Mouse (Mus musculus) CH12.LX (cell line): ENCODE results near the gene Fam170b. TPM values are rescaled to one million over a fixed set of nuclear protein-coding genes. Genes with fewer than 3 reads are reported as not detected.

Experiments used
- DNase-seq: peaks from one replicate; pipeline ENCODE4 v3.0.0-alpha.2; 2013; ENCODE audit errors: extremely low read depth
- H3K27ac ChIP-seq: 2 replicates; pipeline ENCODE4 v1.5.1; 2012; ENCODE audit warnings: low read depth, mild to moderate bottlenecking, control low read depth, moderate library complexity; ENCODE audit not compliant: insufficient read depth
- H3K27me3 ChIP-seq: replicated peaks from 2 replicates; pipeline ENCODE3; 2012; ENCODE audit warnings: inconsistent platforms
- H3K36me3 ChIP-seq, 2 experiments: replicated peaks in 1 of 2; 2 replicates each; pipeline versions ENCODE3 to v1.6.1; 2012; ENCODE audit warnings: inconsistent platforms in 1 of 2, low read length in 1 of 2, mild to moderate bottlenecking in 1 of 2, mixed read lengths in 1 of 2, moderate library complexity in 1 of 2; ENCODE audit not compliant: control insufficient read depth in 1 of 2, insufficient read depth in 1 of 2
- H3K4me1 ChIP-seq, 2 experiments: 2 replicates each; pipeline ENCODE4 v1.6.1; 2012; ENCODE audit warnings: inconsistent platforms in 1 of 2, moderate library complexity in 1 of 2; ENCODE audit not compliant: insufficient read depth in 2 of 2, control insufficient read depth in 1 of 2
- H3K4me2 ChIP-seq: 2 replicates; pipeline ENCODE4 v1.6.1; 2012; ENCODE audit warnings: low read depth, mild to moderate bottlenecking, control low read depth; ENCODE audit not compliant: poor library complexity, insufficient read depth, severe bottlenecking
- H3K4me3 ChIP-seq, 3 experiments: fragments of 150-350 bp in 1 of 3; sonication (generic) in 1 of 3; replicated peaks in 1 of 3; 2 replicates each; pipeline versions ENCODE3 to v1.5.1; 2011 to 2012; ENCODE audit warnings: low read depth in 2 of 3, low read length in 2 of 3, mild to moderate bottlenecking in 2 of 3, moderate library complexity in 2 of 3, control low read depth in 1 of 3, improper control_type of control experiment in 1 of 3, inconsistent platforms in 1 of 3, mixed read lengths in 1 of 3; ENCODE audit not compliant: poor library complexity in 1 of 3
- H3K79me2 ChIP-seq: replicated peaks from 2 replicates; pipeline ENCODE4 v1.6.1; 2012; ENCODE audit warnings: mild to moderate bottlenecking, moderate library complexity; ENCODE audit not compliant: control insufficient read depth, poor library complexity, insufficient read depth, severe bottlenecking; ENCODE audit errors: extremely low read depth
- H3K9ac ChIP-seq: 2 replicates; pipeline ENCODE4 v1.6.1; 2012; ENCODE audit warnings: low read depth, mild to moderate bottlenecking, control low read depth, moderate library complexity; ENCODE audit not compliant: insufficient read depth
- H3K9me3 ChIP-seq: replicated peaks from 2 replicates; pipeline ENCODE3; 2012; ENCODE audit warnings: low read length, inconsistent platforms, mixed read lengths
- CHD2 ChIP-seq: IDR thresholded peaks from 2 replicates; pipeline ENCODE4 v1.6.1; 2011; ENCODE audit warnings: low read length, improper control_type of control experiment
- CTCF ChIP-seq, 2 experiments: IDR thresholded peaks in 1 of 2; conservative IDR thresholded peaks in 1 of 2; 2 replicates each; pipeline ENCODE4 v1.5.1; 2011 to 2012; ENCODE audit warnings: low read depth in 2 of 2, low read length in 2 of 2, improper control_type of control experiment in 1 of 2, inconsistent platforms in 1 of 2, mild to moderate bottlenecking in 1 of 2, moderate library complexity in 1 of 2
- ELF1 ChIP-seq: IDR thresholded peaks from 2 replicates; pipeline ENCODE4 v1.6.1; 2014; ENCODE audit warnings: low read depth, mild to moderate bottlenecking, inconsistent platforms, low read length, improper control_type of control experiment
- GABPA ChIP-seq: IDR thresholded peaks from 2 replicates; pipeline ENCODE4 v1.6.1; 2012; ENCODE audit warnings: low read depth, low read length, improper control_type of control experiment, inconsistent platforms; ENCODE audit not compliant: insufficient replicate concordance
- HCFC1 ChIP-seq: IDR thresholded peaks from 2 replicates; pipeline ENCODE4 v1.6.1; 2012; ENCODE audit warnings: low read depth, mild to moderate bottlenecking, inconsistent platforms, low read length, improper control_type of control experiment
- JUN ChIP-seq: IDR thresholded peaks from 2 replicates; pipeline ENCODE4 v1.6.1; 2011; ENCODE audit warnings: low read depth, mild to moderate bottlenecking, low read length, improper control_type of control experiment, moderate library complexity; ENCODE audit not compliant: insufficient read depth
- KAT2A ChIP-seq: IDR thresholded peaks from 2 replicates; pipeline ENCODE4 v1.6.1; 2012; ENCODE audit warnings: low read length, improper control_type of control experiment, inconsistent platforms; ENCODE audit not compliant: insufficient replicate concordance
- MAX ChIP-seq: IDR thresholded peaks from 2 replicates; pipeline ENCODE4 v1.6.1; 2011; ENCODE audit warnings: low read length, improper control_type of control experiment
- MEF2A ChIP-seq: IDR thresholded peaks from 2 replicates; pipeline ENCODE4 v1.6.1; 2014; ENCODE audit warnings: low read depth, mild to moderate bottlenecking, inconsistent platforms, low read length, improper control_type of control experiment, borderline replicate concordance
- NELFE ChIP-seq: IDR thresholded peaks from 2 replicates; pipeline ENCODE4 v1.6.1; 2011; ENCODE audit warnings: low read depth, low read length, improper control_type of control experiment
- PAX5 ChIP-seq: IDR thresholded peaks from 2 replicates; pipeline ENCODE4 v1.6.1; 2012; ENCODE audit warnings: low read length, inconsistent platforms, mixed read lengths
- POLR2A ChIP-seq: IDR thresholded peaks from 2 replicates; pipeline ENCODE4 v1.6.1; 2011; ENCODE audit warnings: low read depth, mild to moderate bottlenecking, improper control_type of control experiment, low read length
- SIN3A ChIP-seq: IDR thresholded peaks from 2 replicates; pipeline ENCODE4 v1.6.1; 2012; ENCODE audit warnings: low read length, improper control_type of control experiment, inconsistent platforms
- TBP ChIP-seq: conservative IDR thresholded peaks from 2 replicates; pipeline ENCODE4 v1.6.1; 2011; ENCODE audit warnings: low read depth, low read length, improper control_type of control experiment
- TCF12 ChIP-seq: IDR thresholded peaks from 2 replicates; pipeline ENCODE4 v1.6.1; 2014; ENCODE audit warnings: low read depth, mild to moderate bottlenecking, inconsistent platforms, low read length, improper control_type of control experiment
- UBTF ChIP-seq: IDR thresholded peaks from 2 replicates; pipeline ENCODE4 v1.6.1; 2012; ENCODE audit warnings: low read depth, mild to moderate bottlenecking, inconsistent platforms, low read length, improper control_type of control experiment, moderate library complexity
- ZKSCAN1 ChIP-seq: IDR thresholded peaks from 2 replicates; pipeline ENCODE4 v1.6.1; 2012; ENCODE audit warnings: low read depth, inconsistent platforms, low read length, improper control_type of control experiment, borderline replicate concordance
- ZNF384 ChIP-seq: IDR thresholded peaks from 2 replicates; pipeline ENCODE4 v1.6.1; 2012; ENCODE audit warnings: low read depth, low read length, improper control_type of control experiment, inconsistent platforms
- dilution Hi-C: fragments of 300-500 bp; cut with MboI; formaldehyde crosslinking; loops from 2 replicates; pipeline ENCODE4 v1.14.3; 2020; ENCODE audit warnings: low sequenced_read_pairs; ENCODE audit not compliant: extremely low pct_unique_long_range_greater_than_20kb, extremely low pct_ligation_motif_present
- in situ Hi-C: fragments of 300-500 bp; cut with MboI; formaldehyde crosslinking; loops from 3 replicates; pipeline ENCODE4 v1.14.3; 2019; ENCODE audit warnings: low sequenced_read_pairs, low pct_ligation_motif_present, low pct_unique_long_range_greater_than_20kb, mixed read lengths
- polyA plus RNA-seq: library from polyadenylated mRNA; unstranded; fragments of >175 nt; gene quantifications from 2 replicates; pipeline ENCODE4 v1.2.1, GENCODE M21; 2012; ENCODE audit warnings: low read depth; ENCODE audit not compliant: insufficient read length
- total RNA-seq, 2 experiments: library from RNA; depleted of rRNA; stranded (reverse); fragments of 300-350 nt in 1 of 2; fragments of >200 nt in 1 of 2; gene quantifications; 2 replicates each; pipeline ENCODE4 v1.2.3; 2012 to 2014

The Fam170b gene
- total and polyA plus RNA-seq, 3 experiments, result not detected

- Histone ChIP-seq H3K36me3 (no peaks in the 10 kb centered on the region), H3K4me1 (peaks cover 0 to 16% of the 10 kb centered on the region in 2 experiments; a peak in 2 of 4 replicates), H3K27me3 (no peaks in the 10 kb centered on the region), H3K27ac (no peak overlapping the region), H3K9ac (no peak overlapping the region), H3K79me2 (no peaks in the 10 kb centered on the region), H3K4me3 (no peak overlapping the region), H3K9me3 (no peaks in the 10 kb centered on the region), H3K4me2 (no peak overlapping the region)
- no peak for TF ChIP-seq POLR2A
- TF ChIP-seq UBTF, result no peak
- TF ChIP-seq PAX5, result no peak
- no peak for TF ChIP-seq TBP
- TF ChIP-seq HCFC1, result no peak
- no peak for TF ChIP-seq NELFE
- no peak for TF ChIP-seq ZNF384
- TF ChIP-seq JUN, result no peak
- in situ Hi-C loops, result loop anchor here (25.0 kb wide), 1 partner anchor 212 kb away; no protein-coding TSS in a partner anchor
- dilution Hi-C loops, result no loop called here
- DNase-seq, result no peak
These were observed 9.3 kb upstream of the Fam170b start for GRCm38 (mm10) chr14:32824267-32825150.

- Histone ChIP-seq H3K79me2 (no peaks in the 10 kb centered on the region), H3K9ac (no peak overlapping the region), H3K4me1 (peaks cover 0 to 16% of the 10 kb centered on the region in 2 experiments; a peak in 2 of 4 replicates), H3K4me3 (no peak overlapping the region), H3K36me3 (no peaks in the 10 kb centered on the region)
- no peak for TF ChIP-seq MAX
- TF ChIP-seq TCF12, result no peak
- no peak for TF ChIP-seq ZKSCAN1
- TF ChIP-seq SIN3A, result no peak
- no peak for TF ChIP-seq PAX5
- no peak for TF ChIP-seq ELF1
- no peak for TF ChIP-seq POLR2A
- no peak for TF ChIP-seq GABPA
- TF ChIP-seq CHD2, result no peak
- no peak for TF ChIP-seq MEF2A
- no peak for TF ChIP-seq CTCF (conservative IDR thresholded peaks at IDR 0.05 in 1 of 2, IDR thresholded peaks at IDR 0.05 in 1 of 2; ENCODE audit: low read depth in 2 of 2, low read length in 2 of 2)
- no peak for TF ChIP-seq KAT2A
- TF ChIP-seq, all 38 proteins: peak for 0
- H3K27ac ChIP-seq, result no peak overlapping the region
- no peaks in the 10 kb centered on the region for H3K27me3 ChIP-seq
- H3K4me2 ChIP-seq, result no peak overlapping the region
- dilution Hi-C loops, result no loop called here
- in situ Hi-C loops, result no loop called here
- H3K9me3 ChIP-seq, result no peaks in the 10 kb centered on the region
- no peak for DNase-seq
These were observed 8.2 kb upstream of the Fam170b start for GRCm38 (mm10) chr14:32825426-32826032.
